Mouse (Mus musculus) hematopoietic stem cell, adult 5-6 weeks (primary cell): ENCODE results near the gene Mlh3. TPM values are rescaled to one million over a fixed set of nuclear protein-coding genes. Genes with fewer than 3 reads are reported as not detected.

Experiments
- ATAC-seq, 2 experiments: fragments of 125-278 bp in 1 of 2; replicated peaks in 1 of 2; 2 replicates each; pipeline ENCODE4 v1.8.0; 2016 to 2017; ENCODE audit warnings: inconsistent platforms in 2 of 2, mild to moderate bottlenecking in 2 of 2, moderate number of reproducible peaks in 2 of 2, low read depth in 1 of 2, moderate TSS enrichment in 1 of 2; ENCODE audit not compliant: low FRiP score in 2 of 2, poor library complexity in 2 of 2, severe bottlenecking in 2 of 2, insufficient read depth in 1 of 2, low TSS enrichment in 1 of 2
- total RNA-seq: library from RNA; stranded (forward); fragments of 172-1452, 232-1000 nt; gene quantifications from 2 replicates; pipeline ENCODE4 v1.2.3, GENCODE M21; 2017

Gene Mlh3
- total RNA-seq = 9.4 and 11.9 TPM in 2 replicates

DNA sequence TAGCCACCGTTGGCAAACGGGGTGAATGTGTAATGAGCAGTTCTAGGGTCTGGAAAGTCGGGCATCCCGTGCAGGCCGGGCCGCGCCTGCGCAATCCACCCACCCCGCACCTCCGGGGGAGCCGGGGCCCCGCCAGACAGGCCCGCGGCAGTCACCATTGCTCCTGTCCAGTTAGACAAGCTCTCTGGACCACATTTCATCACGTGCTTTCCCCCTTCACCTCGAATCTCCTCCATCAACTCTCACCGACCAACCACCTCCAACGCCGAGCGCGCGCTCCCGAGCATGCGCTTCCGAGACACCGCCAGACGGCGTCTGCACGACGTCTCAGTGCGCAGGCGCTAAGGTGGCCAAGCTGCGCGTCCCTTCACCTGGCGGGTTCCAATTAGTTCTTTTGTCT, at the start of gene Mlh3:
Gene Mlh3 (minus strand): TSS at position 281 of the 400 bp plus-strand sequence.
- peak; percentile 80 to 90 for ATAC-seq

DNA sequence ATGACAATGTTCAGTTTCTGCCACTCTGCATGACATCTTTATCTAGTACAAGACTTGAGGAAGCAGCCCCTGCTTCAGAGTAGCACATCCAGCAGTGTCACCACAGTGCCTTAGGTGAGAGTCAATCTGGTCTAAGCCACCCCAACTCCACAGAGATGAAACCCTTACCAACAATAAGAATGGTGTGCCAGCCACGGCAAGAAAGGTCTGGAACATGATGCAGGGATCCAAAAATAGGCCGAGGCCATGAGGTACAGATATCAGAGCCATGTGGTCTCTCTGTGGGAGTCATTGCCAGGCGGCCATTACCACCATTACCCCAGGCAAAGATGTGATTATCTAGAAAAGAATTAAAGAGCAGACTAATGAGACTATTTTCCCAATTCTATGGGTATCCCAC, 38.3 kb upstream of the Mlh3 start:
- ATAC-seq = no peak

GRCm38 (mm10) chr12:85305247-85305892, 35.0 kb upstream of the Mlh3 start:
- ATAC-seq = peak; percentile 84 to 89

DNA sequence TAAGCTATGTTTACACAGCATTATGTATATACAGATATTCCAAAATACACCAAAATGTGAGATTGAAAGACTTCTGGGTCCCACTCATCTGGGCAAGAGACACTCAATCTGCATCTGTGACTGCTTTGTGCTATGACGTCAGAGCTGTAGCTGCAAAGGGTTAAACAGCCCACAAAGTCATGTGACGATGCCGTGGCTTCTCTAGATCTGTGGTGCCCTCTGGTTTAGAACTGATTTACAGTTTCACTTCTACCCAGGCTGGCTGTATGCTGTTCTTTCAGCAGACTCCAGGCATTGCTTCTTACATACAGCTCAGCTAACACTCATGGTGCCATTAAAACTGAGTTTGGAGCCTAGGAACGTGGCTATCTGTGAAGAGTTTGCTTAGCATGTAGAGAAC, 34.3 kb upstream of the Mlh3 start:
- peak; percentile 35 to 47; a peak in 3 of 4 replicates for ATAC-seq

DNA sequence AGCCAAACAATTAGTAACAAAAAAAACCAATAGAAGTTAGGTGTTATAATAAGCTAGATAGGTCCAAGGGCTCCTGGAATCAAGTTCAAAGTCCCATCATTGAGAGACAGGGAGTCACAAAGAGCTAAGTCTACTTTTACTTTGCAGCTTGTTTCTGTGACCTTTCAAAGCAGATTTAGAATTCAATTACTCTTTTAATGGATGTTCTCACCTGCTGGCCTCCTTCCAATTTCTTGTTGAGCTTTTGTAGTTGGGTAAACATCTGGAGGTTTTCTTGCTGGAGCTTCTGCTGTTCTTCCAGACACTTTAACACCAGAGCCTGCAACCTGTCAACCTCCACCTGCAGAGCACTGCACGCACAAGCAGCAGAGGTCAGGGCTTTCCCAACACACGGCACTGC, 32.9 kb upstream of the Mlh3 start:
- no peak for ATAC-seq

- ATAC-seq = no peak
These were observed 28.4 kb upstream of the Mlh3 start for GRCm38 (mm10) chr12:85298835-85299180.

DNA sequence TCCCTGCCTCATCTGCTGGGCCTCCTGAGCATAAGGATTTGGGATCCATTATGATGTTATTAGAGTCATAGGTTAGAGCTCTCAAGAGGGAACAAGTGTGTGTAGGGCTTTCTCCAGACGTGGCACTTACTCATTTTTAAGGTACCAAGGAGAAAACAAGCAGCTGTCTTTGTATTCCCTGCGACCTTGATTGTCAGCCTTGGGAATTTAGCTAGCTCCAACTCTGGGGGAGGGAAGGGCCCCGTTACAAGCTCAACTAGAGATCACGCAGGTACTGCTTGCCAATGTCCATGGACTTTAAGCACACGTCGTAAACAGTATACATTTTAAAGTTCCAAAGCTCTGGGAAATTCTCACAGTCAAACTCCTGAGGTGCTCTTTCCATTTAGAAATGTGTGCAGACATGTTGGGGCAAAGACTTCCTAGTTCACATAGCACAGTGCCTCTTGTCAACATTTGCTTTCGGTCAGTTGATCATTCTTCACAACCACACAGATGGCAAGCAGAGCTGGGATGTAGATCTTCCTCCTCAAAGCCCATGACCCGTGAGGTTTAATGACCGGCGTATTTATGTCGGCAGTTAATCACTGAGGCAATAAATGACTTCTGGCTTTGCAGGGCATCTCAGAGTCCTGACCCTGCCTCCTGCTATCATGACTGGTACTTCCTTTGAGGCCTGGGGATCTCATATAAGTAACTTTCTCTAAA, 27.9 kb upstream of the Mlh3 start:
- ATAC-seq = no peak

DNA sequence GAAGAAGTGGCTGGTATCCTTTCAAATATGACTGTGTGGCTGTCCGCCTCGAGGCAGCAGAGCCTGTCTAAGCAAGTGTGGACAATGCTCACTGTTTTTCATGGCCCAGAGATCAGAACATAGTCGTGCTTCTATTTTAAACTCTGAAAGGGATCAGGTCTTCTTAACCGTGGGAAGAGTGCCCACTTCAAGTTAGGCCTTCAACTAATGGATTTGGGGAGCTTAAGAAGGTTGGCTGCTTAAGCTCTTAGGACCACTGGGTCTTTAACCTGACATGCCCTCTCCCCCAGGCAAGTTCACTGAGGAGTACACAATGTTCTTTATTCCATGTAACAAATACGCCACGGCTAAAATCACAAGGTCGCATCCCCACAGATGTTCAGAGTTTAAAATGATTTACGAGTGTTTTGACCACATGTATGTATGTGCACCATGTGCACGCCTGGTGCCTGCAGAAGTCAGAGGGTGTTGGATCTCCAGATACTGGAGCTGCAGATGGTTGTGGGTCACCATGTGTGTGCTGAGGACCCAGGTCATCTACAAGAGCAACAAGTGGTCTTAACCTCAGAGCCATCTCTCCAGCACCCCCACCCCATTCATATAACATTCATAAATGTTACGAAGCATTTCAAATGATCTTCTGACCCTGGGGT, 27.1 kb upstream of the Mlh3 start:
- ATAC-seq = no peak

DNA sequence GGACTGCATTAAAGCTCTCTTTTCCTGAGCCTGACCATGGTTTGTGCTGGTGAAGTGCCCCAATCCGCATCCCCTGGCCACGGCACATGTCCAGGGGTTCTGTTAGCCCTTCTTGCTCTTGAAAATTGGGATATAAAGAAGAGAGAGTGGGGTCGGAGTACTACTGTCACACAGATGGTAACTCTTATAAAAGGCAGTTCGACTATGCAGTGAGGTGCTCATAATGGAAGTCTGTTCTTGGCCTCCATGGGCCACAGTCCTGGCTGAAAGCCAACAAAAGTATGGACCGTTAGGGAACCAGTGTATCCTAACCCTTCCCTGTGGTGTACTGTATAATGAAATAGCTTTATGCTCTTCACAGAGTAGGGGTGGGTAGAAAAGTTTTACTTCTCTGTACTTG, 26.5 kb upstream of the Mlh3 start:
- no peak for ATAC-seq

- no peak for ATAC-seq
These were observed 25.1 kb upstream of the Mlh3 start for GRCm38 (mm10) chr12:85295506-85295905.

GRCm38 (mm10) chr12:85292906-85293305, 22.5 kb upstream of the Mlh3 start:
- ATAC-seq = no peak

- no peak for ATAC-seq
These were observed 21.9 kb upstream of the Mlh3 start for GRCm38 (mm10) chr12:85292288-85292687.

GRCm38 (mm10) chr12:85291541-85291940, 21.1 kb upstream of the Mlh3 start:
- no peak for ATAC-seq

- ATAC-seq = no peak
These were observed 20.2 kb upstream of the Mlh3 start for GRCm38 (mm10) chr12:85290633-85291032.

DNA sequence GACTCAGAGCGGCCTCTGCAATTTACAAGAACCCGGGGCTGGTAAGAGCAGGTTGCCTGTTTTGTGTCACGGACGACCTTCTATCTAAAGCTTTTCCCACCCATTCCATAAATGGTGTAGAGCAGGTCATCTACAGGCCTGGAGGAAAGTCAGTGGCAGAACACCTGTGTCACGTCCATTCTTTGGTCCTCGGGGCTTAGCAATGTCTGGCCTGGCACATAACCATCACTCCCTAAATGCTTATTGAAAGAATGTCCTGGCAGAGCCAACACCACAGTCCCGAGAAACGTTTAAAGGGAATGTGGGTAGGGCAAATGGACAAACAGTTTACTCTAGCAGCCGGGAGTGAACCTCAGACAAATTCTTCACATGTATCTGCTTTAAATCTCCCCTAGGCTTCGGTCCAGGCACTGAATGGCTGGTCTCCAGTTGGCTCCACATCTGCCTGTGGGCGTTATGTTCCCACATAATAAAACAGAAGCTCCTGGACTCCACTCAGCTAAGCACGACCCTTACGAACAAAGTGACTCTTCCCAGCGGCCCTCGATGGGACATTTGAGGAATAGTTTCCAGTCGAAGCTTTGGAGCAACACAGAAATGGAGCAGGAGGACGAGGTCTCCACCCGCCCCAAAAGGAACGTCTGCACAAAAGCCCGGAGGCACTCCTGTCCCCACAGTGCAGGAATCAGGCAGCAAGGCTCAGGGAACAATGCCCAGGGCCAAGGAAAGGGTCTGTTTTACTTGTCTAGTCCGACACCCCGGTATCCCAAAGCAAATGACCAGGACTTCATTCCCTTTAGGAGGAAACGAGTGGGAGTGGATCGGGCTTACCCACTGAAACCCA, 19.0 kb upstream of the Mlh3 start:
- no peak for ATAC-seq

GRCm38 (mm10) chr12:85288486-85289156, 18.2 kb upstream of the Mlh3 start, which contains the start of gene Zc2hc1c:
TSS of gene Zc2hc1c (plus strand) at chr12:85288591.
- ATAC-seq = peak; percentile 68 to 70

DNA sequence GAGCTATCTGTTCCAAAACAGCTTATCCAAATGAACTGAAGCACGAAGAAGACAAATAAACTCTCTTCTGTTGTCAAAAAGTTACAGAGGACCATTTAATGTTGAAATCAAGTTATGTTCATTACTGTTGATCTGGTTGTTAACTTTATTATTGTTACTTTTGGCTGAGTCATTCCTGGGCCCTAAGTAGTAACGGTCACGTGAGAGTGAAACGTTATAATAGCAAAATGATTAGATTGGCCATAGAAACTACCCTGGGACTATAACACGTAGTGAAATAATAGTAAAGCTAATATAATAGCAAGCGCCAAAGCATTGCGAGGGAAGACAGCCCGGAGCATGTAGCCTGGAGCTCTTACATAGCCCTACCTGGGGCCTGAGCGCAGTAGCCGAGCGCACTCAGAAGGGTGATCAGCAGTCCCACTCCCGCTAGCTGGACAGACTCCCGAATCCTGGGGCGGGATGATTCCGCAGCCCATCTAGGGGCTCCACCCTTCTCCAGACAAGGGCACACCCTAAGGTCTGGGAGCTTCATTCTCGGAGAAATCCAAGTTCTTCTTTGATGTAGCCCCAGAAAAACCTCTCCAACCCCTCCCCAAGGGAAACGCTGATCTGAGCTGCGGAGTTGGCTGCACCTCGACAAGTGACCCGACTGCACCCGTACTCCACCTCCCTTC, 17.5 kb upstream of the Mlh3 start, which contains the start of gene Acyp1:
Gene Acyp1 (minus strand): TSS at position 630 of the 677 bp plus-strand sequence.
- peak in 1 of 2 experiments; percentile 52; a peak in 1 of 4 replicates for ATAC-seq
